Mouse (Mus musculus) C2C12 (cell line): ENCODE measurements around the gene Smg6.

Source experiments
- CEBPB ChIP-seq: IDR thresholded peaks from one replicate; pipeline ENCODE4 v1.6.1; 2011; ENCODE audit warnings: low read depth, mild to moderate bottlenecking, control low read depth, moderate library complexity
- CTCF ChIP-seq: IDR thresholded peaks from one replicate; pipeline ENCODE4 v1.5.1; 2011; ENCODE audit not compliant: control insufficient read depth, insufficient read depth, insufficient read length
- FOSL1 ChIP-seq: IDR thresholded peaks from one replicate; pipeline ENCODE4 v1.8.0; 2011; ENCODE audit warnings: mild to moderate bottlenecking, low read length; ENCODE audit not compliant: poor library complexity, insufficient read depth, severe bottlenecking
- MAX ChIP-seq: IDR thresholded peaks from one replicate; pipeline ENCODE4 v1.6.1; 2011; ENCODE audit warnings: mild to moderate bottlenecking, control low read depth
- MYOD1 ChIP-seq: IDR thresholded peaks from one replicate; pipeline ENCODE4 v1.6.1; 2011; ENCODE audit warnings: low read depth; ENCODE audit not compliant: control insufficient read depth, insufficient read length
- MYOG ChIP-seq: IDR thresholded peaks from one replicate; pipeline ENCODE4 v1.6.1; 2011; ENCODE audit not compliant: control insufficient read depth, insufficient read length; ENCODE audit errors: extremely low read depth
- USF1 ChIP-seq: IDR thresholded peaks from one replicate; pipeline ENCODE4 v1.6.1; 2011; ENCODE audit warnings: low read depth, mild to moderate bottlenecking, control low read depth, moderate library complexity

GRCm38 (mm10) chr11:75053020-75053419 is 127.4 kb downstream of the Smg6 start:
- no peak for TF ChIP-seq CEBPB
- no peak for TF ChIP-seq MYOG
- TF ChIP-seq MAX = no peak
- TF ChIP-seq CTCF = no peak
- TF ChIP-seq USF1 = no peak
- TF ChIP-seq FOSL1 = no peak
- no peak for TF ChIP-seq MYOD1
